Mouse (Mus musculus) CH12.LX (cell line): ENCODE measurements around the gene Miox. TPM values are rescaled to one million over a fixed set of nuclear protein-coding genes. Genes with fewer than 3 reads are reported as not detected.

Experiments used
- DNase-seq: peaks from one replicate; pipeline ENCODE4 v3.0.0-alpha.2; 2013; ENCODE audit errors: extremely low read depth
- H3K27ac ChIP-seq: 2 replicates; pipeline ENCODE4 v1.5.1; 2012; ENCODE audit warnings: low read depth, mild to moderate bottlenecking, control low read depth, moderate library complexity; ENCODE audit not compliant: insufficient read depth
- H3K27me3 ChIP-seq: replicated peaks from 2 replicates; pipeline ENCODE3; 2012; ENCODE audit warnings: inconsistent platforms
- H3K36me3 ChIP-seq, 2 experiments: replicated peaks in 1 of 2; 2 replicates each; pipeline versions ENCODE3 to v1.6.1; 2012; ENCODE audit warnings: inconsistent platforms in 1 of 2, low read length in 1 of 2, mild to moderate bottlenecking in 1 of 2, mixed read lengths in 1 of 2, moderate library complexity in 1 of 2; ENCODE audit not compliant: control insufficient read depth in 1 of 2, insufficient read depth in 1 of 2
- H3K4me1 ChIP-seq, 2 experiments: 2 replicates each; pipeline ENCODE4 v1.6.1; 2012; ENCODE audit warnings: inconsistent platforms in 1 of 2, moderate library complexity in 1 of 2; ENCODE audit not compliant: insufficient read depth in 2 of 2, control insufficient read depth in 1 of 2
- H3K4me2 ChIP-seq: 2 replicates; pipeline ENCODE4 v1.6.1; 2012; ENCODE audit warnings: low read depth, mild to moderate bottlenecking, control low read depth; ENCODE audit not compliant: poor library complexity, insufficient read depth, severe bottlenecking
- H3K4me3 ChIP-seq, 3 experiments: fragments of 150-350 bp in 1 of 3; sonication (generic) in 1 of 3; replicated peaks in 1 of 3; 2 replicates each; pipeline versions ENCODE3 to v1.5.1; 2011 to 2012; ENCODE audit warnings: low read depth in 2 of 3, low read length in 2 of 3, mild to moderate bottlenecking in 2 of 3, moderate library complexity in 2 of 3, control low read depth in 1 of 3, improper control_type of control experiment in 1 of 3, inconsistent platforms in 1 of 3, mixed read lengths in 1 of 3; ENCODE audit not compliant: poor library complexity in 1 of 3
- H3K79me2 ChIP-seq: replicated peaks from 2 replicates; pipeline ENCODE4 v1.6.1; 2012; ENCODE audit warnings: mild to moderate bottlenecking, moderate library complexity; ENCODE audit not compliant: control insufficient read depth, poor library complexity, insufficient read depth, severe bottlenecking; ENCODE audit errors: extremely low read depth
- H3K9ac ChIP-seq: 2 replicates; pipeline ENCODE4 v1.6.1; 2012; ENCODE audit warnings: low read depth, mild to moderate bottlenecking, control low read depth, moderate library complexity; ENCODE audit not compliant: insufficient read depth
- H3K9me3 ChIP-seq: replicated peaks from 2 replicates; pipeline ENCODE3; 2012; ENCODE audit warnings: low read length, inconsistent platforms, mixed read lengths
- CHD1 ChIP-seq: IDR thresholded peaks from 2 replicates; pipeline ENCODE4 v1.6.1; 2012; ENCODE audit warnings: low read depth, low read length, improper control_type of control experiment, inconsistent platforms
- CHD2 ChIP-seq: IDR thresholded peaks from 2 replicates; pipeline ENCODE4 v1.6.1; 2011; ENCODE audit warnings: low read length, improper control_type of control experiment
- ELF1 ChIP-seq: IDR thresholded peaks from 2 replicates; pipeline ENCODE4 v1.6.1; 2014; ENCODE audit warnings: low read depth, mild to moderate bottlenecking, inconsistent platforms, low read length, improper control_type of control experiment
- HCFC1 ChIP-seq: IDR thresholded peaks from 2 replicates; pipeline ENCODE4 v1.6.1; 2012; ENCODE audit warnings: low read depth, mild to moderate bottlenecking, inconsistent platforms, low read length, improper control_type of control experiment
- IRF4 ChIP-seq: IDR thresholded peaks from 2 replicates; pipeline ENCODE4 v1.6.1; 2014; ENCODE audit warnings: low read depth, mild to moderate bottlenecking, inconsistent platforms, low read length, improper control_type of control experiment
- JUN ChIP-seq: IDR thresholded peaks from 2 replicates; pipeline ENCODE4 v1.6.1; 2011; ENCODE audit warnings: low read depth, mild to moderate bottlenecking, low read length, improper control_type of control experiment, moderate library complexity; ENCODE audit not compliant: insufficient read depth
- MAFK ChIP-seq: IDR thresholded peaks from 2 replicates; pipeline ENCODE4 v1.6.1; 2011; ENCODE audit warnings: low read length, improper control_type of control experiment; ENCODE audit not compliant: insufficient replicate concordance
- MXI1 ChIP-seq: IDR thresholded peaks from 2 replicates; pipeline ENCODE4 v1.6.1; 2011; ENCODE audit warnings: mild to moderate bottlenecking, low read depth, low read length, improper control_type of control experiment
- MYC ChIP-seq: IDR thresholded peaks from 2 replicates; pipeline ENCODE4 v1.6.1; 2011; ENCODE audit warnings: low read depth, mild to moderate bottlenecking, improper control_type of control experiment, low read length
- NRF1 ChIP-seq: IDR thresholded peaks from 2 replicates; pipeline ENCODE4 v1.6.1; 2014; ENCODE audit warnings: low read depth, mild to moderate bottlenecking, inconsistent platforms, low read length, improper control_type of control experiment, moderate library complexity
- RAD21 ChIP-seq: IDR thresholded peaks from 2 replicates; pipeline ENCODE4 v1.6.1; 2011; ENCODE audit warnings: low read depth, mild to moderate bottlenecking, low read length, improper control_type of control experiment, moderate library complexity
- RCOR1 ChIP-seq: conservative IDR thresholded peaks from 2 replicates; pipeline ENCODE4 v1.6.1; 2012; ENCODE audit warnings: low read depth, mild to moderate bottlenecking, inconsistent platforms, low read length, improper control_type of control experiment
- SIN3A ChIP-seq: IDR thresholded peaks from 2 replicates; pipeline ENCODE4 v1.6.1; 2012; ENCODE audit warnings: low read length, improper control_type of control experiment, inconsistent platforms
- TBP ChIP-seq: conservative IDR thresholded peaks from 2 replicates; pipeline ENCODE4 v1.6.1; 2011; ENCODE audit warnings: low read depth, low read length, improper control_type of control experiment
- TCF12 ChIP-seq: IDR thresholded peaks from 2 replicates; pipeline ENCODE4 v1.6.1; 2014; ENCODE audit warnings: low read depth, mild to moderate bottlenecking, inconsistent platforms, low read length, improper control_type of control experiment
- UBTF ChIP-seq: IDR thresholded peaks from 2 replicates; pipeline ENCODE4 v1.6.1; 2012; ENCODE audit warnings: low read depth, mild to moderate bottlenecking, inconsistent platforms, low read length, improper control_type of control experiment, moderate library complexity
- USF1 ChIP-seq: IDR thresholded peaks from 2 replicates; pipeline ENCODE4 v1.6.1; 2014; ENCODE audit warnings: low read depth, mild to moderate bottlenecking, inconsistent platforms, low read length, improper control_type of control experiment
- ZC3H11A ChIP-seq: IDR thresholded peaks from 2 replicates; pipeline ENCODE4 v1.6.1; 2012; ENCODE audit warnings: low read depth, mild to moderate bottlenecking, inconsistent platforms, low read length, improper control_type of control experiment
- ZMIZ1 ChIP-seq: IDR thresholded peaks from 2 replicates; pipeline ENCODE4 v1.6.1; 2012; ENCODE audit warnings: low read depth, mild to moderate bottlenecking, inconsistent platforms, low read length, improper control_type of control experiment
- dilution Hi-C: fragments of 300-500 bp; cut with MboI; formaldehyde crosslinking; loops from 2 replicates; pipeline ENCODE4 v1.14.3; 2020; ENCODE audit warnings: low sequenced_read_pairs; ENCODE audit not compliant: extremely low pct_unique_long_range_greater_than_20kb, extremely low pct_ligation_motif_present
- in situ Hi-C: fragments of 300-500 bp; cut with MboI; formaldehyde crosslinking; loops from 3 replicates; pipeline ENCODE4 v1.14.3; 2019; ENCODE audit warnings: low sequenced_read_pairs, low pct_ligation_motif_present, low pct_unique_long_range_greater_than_20kb, mixed read lengths
- polyA plus RNA-seq: library from polyadenylated mRNA; unstranded; fragments of >175 nt; gene quantifications from 2 replicates; pipeline ENCODE4 v1.2.1, GENCODE M21; 2012; ENCODE audit warnings: low read depth; ENCODE audit not compliant: insufficient read length
- total RNA-seq, 2 experiments: library from RNA; depleted of rRNA; stranded (reverse); fragments of 300-350 nt in 1 of 2; fragments of >200 nt in 1 of 2; gene quantifications; 2 replicates each; pipeline ENCODE4 v1.2.3; 2012 to 2014

Miox gene
- total and polyA plus RNA-seq, 3 experiments = not detected

- peak overlapping the region; percentile 82 to 94 (median 93) for H3K4me3 ChIP-seq
- H3K27me3 ChIP-seq = no peaks in the 10 kb centered on the region
- no peak overlapping the region for H3K27ac ChIP-seq
- TF ChIP-seq JUN = no peak
- no peak for TF ChIP-seq TBP
- no peak for TF ChIP-seq USF1
- no peak for TF ChIP-seq MAFK
- DNase-seq = no peak
- H3K79me2 ChIP-seq = peaks cover 11% of the 10 kb centered on the region
- H3K9ac ChIP-seq = peak overlapping the region; percentile 79
- dilution Hi-C loops (no loop called here), in situ Hi-C loops (no loop called here)
- H3K36me3 ChIP-seq = peaks cover 0 to 13% of the 10 kb centered on the region in 2 experiments
- H3K4me1 ChIP-seq = peaks cover 29 to 62% of the 10 kb centered on the region in 2 experiments
- H3K4me2 ChIP-seq = peak overlapping the region; percentile 48; the same call in 1 of the 2 replicates
- H3K9me3 ChIP-seq = no peaks in the 10 kb centered on the region
Observed at GRCm38 (mm10) chr15:89314107-89314506, 20.1 kb upstream of the Miox start.

GRCm38 (mm10) chr15:89314511-89315189 lies 19.5 kb upstream of the Miox start:
- H3K4me3 ChIP-seq = peak overlapping the region; percentile 82 to 94 (median 93)
- H3K27ac ChIP-seq = no peak overlapping the region
- H3K4me1 ChIP-seq = peaks cover 24 to 56% of the 10 kb centered on the region in 2 experiments
- dilution Hi-C loops (no loop called here), in situ Hi-C loops (no loop called here)
- TF ChIP-seq HCFC1 = no peak
- no peak for TF ChIP-seq RAD21
- no peak for TF ChIP-seq MYC
- no peak for TF ChIP-seq USF1
- no peak for TF ChIP-seq CHD2
- no peak for TF ChIP-seq ELF1
- TF ChIP-seq CHD1 = no peak
- TF ChIP-seq MXI1 = 0 out of 2 replicates have a peak, but pooled peaks have one; percentile 71
- no peak for TF ChIP-seq IRF4
- TF ChIP-seq JUN = no peak
- no peak; the same call in 1 of the 2 replicates for TF ChIP-seq SIN3A
- TF ChIP-seq RCOR1 = no peak
- no peak for TF ChIP-seq ZC3H11A
- TF ChIP-seq NRF1 = no peak
- no peak for TF ChIP-seq ZMIZ1
- TF ChIP-seq UBTF = 0 out of 2 replicates have a peak, but pooled peaks have one; percentile 1
- no peak; the same call in 1 of the 2 replicates for TF ChIP-seq TCF12
- H3K9me3 ChIP-seq = no peaks in the 10 kb centered on the region
- H3K9ac ChIP-seq = peak overlapping the region; percentile 79
- peaks cover 11% of the 10 kb centered on the region for H3K79me2 ChIP-seq
- DNase-seq = no peak
- peaks cover 0 to 13% of the 10 kb centered on the region in 2 experiments for H3K36me3 ChIP-seq
- H3K27me3 ChIP-seq = no peaks in the 10 kb centered on the region
- peak overlapping the region; percentile 48; the same call in 1 of the 2 replicates for H3K4me2 ChIP-seq
